Mouse (Mus musculus) C2C12 (cell line): ENCODE measurements around the gene Srms.

Source experiments
- CTCF ChIP-seq: IDR thresholded peaks from one replicate; pipeline ENCODE4 v1.5.1; 2011; ENCODE audit not compliant: control insufficient read depth, insufficient read depth, insufficient read length
- MAX ChIP-seq: IDR thresholded peaks from one replicate; pipeline ENCODE4 v1.6.1; 2011; ENCODE audit warnings: mild to moderate bottlenecking, control low read depth

- TF ChIP-seq CTCF, result no peak
- no peak for TF ChIP-seq MAX
These were observed 22.9 kb upstream of the Srms start for GRCm38 (mm10) chr2:181235681-181236566.
